Mouse (Mus musculus) telencephalon, adult 2 months (tissue): ENCODE results near the gene Hlcs.

ENCODE experiments used
- DNase-seq: peaks from one replicate; pipeline ENCODE4 v3.0.0-alpha.2; 2011; ENCODE audit warnings: low read depth, low spot score

Hlcs gene

GRCm38 (mm10) chr16:94079075-94079855 lies 234.1 kb downstream of the Hlcs start:
- DNase-seq = no peak
